Mouse (Mus musculus) hindbrain, embryonic 12.5 days (tissue): Measurements from ENCODE around the gene Hadh. TPM values are rescaled to one million over a fixed set of nuclear protein-coding genes. Genes with fewer than 3 reads are reported as not detected.
A peak's percentile ranks its signal among the peaks of the same experiment; 100 is the strongest.

ENCODE experiments used
- ATAC-seq: fragments of 200-750 bp; cut with Nextera tagmentation; 2 replicates; pipeline ENCODE4 v1.8.0; 2017; ENCODE audit warnings: moderate TSS enrichment; ENCODE audit not compliant: low FRiP score
- H3K27ac ChIP-seq: fragments of 300-500 bp; sonication (generic); 2 replicates; pipeline ENCODE4 v1.5.1; 2016; ENCODE audit warnings: mild to moderate bottlenecking
- H3K27me3 ChIP-seq: fragments of 300-500 bp; sonication (generic); 2 replicates; pipeline ENCODE4 v1.6.1; 2016; ENCODE audit warnings: mild to moderate bottlenecking
- H3K36me3 ChIP-seq: fragments of 300-500 bp; sonication (generic); 2 replicates; pipeline ENCODE4 v1.6.1; 2016; ENCODE audit warnings: mild to moderate bottlenecking
- H3K4me1 ChIP-seq: fragments of 300-500 bp; sonication (generic); 2 replicates; pipeline ENCODE4 v1.6.1; 2016
- H3K4me2 ChIP-seq: fragments of 300-500 bp; sonication (generic); replicated peaks from 2 replicates; pipeline ENCODE4 v1.6.1; 2016; ENCODE audit warnings: mild to moderate bottlenecking
- H3K4me3 ChIP-seq: fragments of 300-500 bp; sonication (generic); 2 replicates; pipeline ENCODE4 v1.5.1; 2016; ENCODE audit warnings: mild to moderate bottlenecking
- H3K9ac ChIP-seq: fragments of 300-500 bp; sonication (generic); 2 replicates; pipeline ENCODE4 v1.6.1; 2016; ENCODE audit warnings: mild to moderate bottlenecking, moderate library complexity
- H3K9me3 ChIP-seq: fragments of 300-500 bp; sonication (generic); replicated peaks from 2 replicates; pipeline ENCODE4 v1.6.1; 2016; ENCODE audit warnings: mild to moderate bottlenecking
- WGBS: fragments of 180-500 bp; shearing (Covaris S2); methylation state at CpG from one replicate; pipeline ENCODE4 v1.1.7; 2016; 5-methylcytosine and 5-hydroxymethylcytosine counted together
- polyA plus RNA-seq: library from polyadenylated mRNA; unstranded; fragments of >200 nt; fragmentation: Nextera tagmentation; extraction: Ambion mirVana; gene quantifications from 2 replicates; pipeline ENCODE4 v1.2.1, GENCODE M21; 2016

The Hadh gene
- polyA plus RNA-seq, 1 experiment from 2014 or later: 56.9 TPM

DNA sequence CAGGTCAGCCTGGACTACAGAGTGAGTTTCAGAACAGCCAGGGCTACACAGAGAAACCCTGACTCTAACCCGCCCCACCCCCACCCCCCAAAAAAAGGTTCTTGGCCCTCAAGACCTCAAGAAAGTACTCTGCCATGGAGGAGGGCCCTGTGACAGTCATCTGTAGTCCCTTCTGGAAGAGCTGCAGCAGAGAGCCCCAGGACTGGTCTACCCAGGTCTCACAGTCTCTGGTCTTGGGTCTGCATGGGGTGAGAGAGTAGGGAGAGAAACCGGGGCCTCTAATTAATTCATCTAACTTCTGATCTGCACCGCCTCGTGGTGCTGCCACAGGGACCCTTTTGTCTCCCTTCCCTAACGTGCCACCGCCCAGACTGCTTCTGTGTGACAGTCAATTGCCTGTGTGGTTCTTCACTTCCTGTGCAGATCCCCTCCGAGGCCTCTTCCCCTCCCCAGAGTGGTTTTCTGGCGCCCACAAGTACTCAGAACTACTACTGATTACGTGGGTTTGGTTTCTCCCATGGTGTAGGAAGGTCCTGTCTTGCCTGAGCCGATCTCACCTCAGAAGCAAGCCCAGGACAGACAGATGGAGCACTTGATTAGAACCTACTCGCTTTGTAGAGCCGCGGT is 63.5 kb downstream of the Hadh start:
- Histone ChIP-seq H3K9me3 (no peaks in the 10 kb centered on the region), H3K4me2 (no peak overlapping the region), H3K4me1 (0 out of 2 replicates have a peak, but pooled peaks cover 5% of the 10 kb centered on the region), H3K4me3 (no peak overlapping the region), H3K27ac (no peak overlapping the region), H3K27me3 (no peaks in the 10 kb centered on the region), H3K9ac (no peak overlapping the region), H3K36me3 (no peaks in the 10 kb centered on the region)
- 57% methylated on average over 13 of the region's 13 CpGs for WGBS
- ATAC-seq: peak; percentile 32; the same call in 1 of the 2 replicates

- Histone ChIP-seq H3K4me2 (no peak overlapping the region), H3K4me1 (0 out of 2 replicates have a peak, but pooled peaks cover 5% of the 10 kb centered on the region), H3K4me3 (no peak overlapping the region), H3K9me3 (no peaks in the 10 kb centered on the region), H3K9ac (no peak overlapping the region), H3K27me3 (no peaks in the 10 kb centered on the region), H3K27ac (no peak overlapping the region), H3K36me3 (no peaks in the 10 kb centered on the region)
- ATAC-seq: no peak
- 85% methylated on average over 5 of the region's 5 CpGs for WGBS
These were observed 64.1 kb downstream of the Hadh start for GRCm38 (mm10) chr3:131207846-131208245.

DNA sequence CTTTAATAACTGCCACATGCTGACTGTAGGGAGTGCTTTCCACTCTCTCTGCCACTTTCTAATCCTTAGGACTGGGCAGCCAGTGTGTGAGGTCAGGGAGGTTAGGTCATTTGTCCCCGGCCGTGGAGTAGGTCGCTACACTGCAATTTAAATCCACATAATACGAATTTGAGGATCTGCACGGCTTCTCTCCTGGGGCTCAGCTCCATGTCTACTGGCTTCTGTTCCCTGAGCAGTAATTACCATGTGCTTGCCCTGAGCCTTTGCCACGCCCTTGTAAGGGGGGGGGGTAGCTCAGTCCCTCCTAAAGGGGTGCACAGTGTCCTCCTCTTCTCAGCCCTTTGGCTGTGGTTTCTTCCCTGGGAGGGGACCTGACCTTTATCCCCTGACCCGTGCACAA is 69.6 kb downstream of the Hadh start:
- H3K9me3 ChIP-seq: no peaks in the 10 kb centered on the region
- H3K9ac ChIP-seq: no peak overlapping the region
- H3K27me3 ChIP-seq: no peaks in the 10 kb centered on the region
- H3K36me3 ChIP-seq: no peaks in the 10 kb centered on the region
- no peak for ATAC-seq
- no peak overlapping the region for H3K4me3 ChIP-seq
- H3K4me2 ChIP-seq: no peak overlapping the region
- H3K27ac ChIP-seq: no peak overlapping the region
- peaks cover 6% of the 10 kb centered on the region for H3K4me1 ChIP-seq
- 35% methylated on average over 7 of the region's 7 CpGs for WGBS

DNA sequence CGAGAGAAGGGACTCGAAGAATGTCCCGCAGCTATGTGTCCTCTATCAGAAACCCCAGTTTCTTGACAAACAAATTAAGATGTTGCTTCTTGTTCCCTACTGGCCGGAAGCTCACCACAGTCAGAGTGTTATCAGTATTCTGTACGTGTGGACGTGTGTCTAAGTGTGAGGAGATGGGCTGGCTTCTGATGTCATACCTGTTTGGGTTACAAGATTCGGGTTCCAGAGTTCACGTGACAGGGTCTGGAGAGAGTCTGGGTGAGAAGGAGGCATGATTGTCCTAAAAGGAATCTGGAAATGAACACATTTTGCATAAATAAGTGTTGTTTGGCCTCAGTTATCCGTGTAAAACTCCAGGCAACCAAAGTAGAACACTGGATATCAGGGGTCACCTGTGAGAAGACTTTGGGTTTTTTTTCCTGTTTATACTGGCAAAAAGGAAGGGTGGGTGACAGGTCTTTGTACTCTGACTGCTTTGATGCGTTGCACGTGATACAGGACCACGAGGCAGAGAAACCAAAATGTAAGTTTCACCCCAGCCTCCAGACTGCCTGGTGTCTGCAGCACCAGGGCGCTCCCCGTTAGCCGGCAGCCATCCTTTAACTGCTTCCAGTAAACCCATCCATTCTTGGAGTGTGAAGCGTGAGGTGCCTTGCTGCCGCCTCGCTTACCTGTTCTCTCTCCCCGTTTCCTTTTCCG is 72.2 kb downstream of the Hadh start:
- Histone ChIP-seq H3K4me1 (peaks cover 10% of the 10 kb centered on the region), H3K4me2 (no peak overlapping the region), H3K36me3 (no peaks in the 10 kb centered on the region), H3K9ac (no peak overlapping the region), H3K27ac (no peak overlapping the region), H3K4me3 (no peak overlapping the region), H3K9me3 (no peaks in the 10 kb centered on the region), H3K27me3 (no peaks in the 10 kb centered on the region)
- no peak for ATAC-seq
- 81% methylated on average over 20 of the region's 20 CpGs for WGBS

GRCm38 (mm10) chr3:131198991-131199390 is 72.9 kb downstream of the Hadh start:
- Histone ChIP-seq H3K4me1 (peaks cover 10% of the 10 kb centered on the region), H3K4me2 (no peak overlapping the region), H3K9me3 (no peaks in the 10 kb centered on the region), H3K36me3 (no peaks in the 10 kb centered on the region), H3K27ac (no peak overlapping the region), H3K9ac (no peak overlapping the region), H3K4me3 (no peak overlapping the region), H3K27me3 (no peaks in the 10 kb centered on the region)
- ATAC-seq: no peak
- 75% methylated on average over 3 of the region's 3 CpGs for WGBS

GRCm38 (mm10) chr3:131196507-131197019 is 75.3 kb downstream of the Hadh start:
- Histone ChIP-seq H3K4me3 (no peak overlapping the region), H3K9me3 (no peaks in the 10 kb centered on the region), H3K4me1 (peaks cover 4% of the 10 kb centered on the region; the same call in 1 of the 2 replicates), H3K9ac (no peak overlapping the region), H3K27me3 (no peaks in the 10 kb centered on the region), H3K36me3 (no peaks in the 10 kb centered on the region), H3K4me2 (no peak overlapping the region), H3K27ac (no peak overlapping the region)
- no peak for ATAC-seq
- 72% methylated on average over 8 of the region's 8 CpGs for WGBS

DNA sequence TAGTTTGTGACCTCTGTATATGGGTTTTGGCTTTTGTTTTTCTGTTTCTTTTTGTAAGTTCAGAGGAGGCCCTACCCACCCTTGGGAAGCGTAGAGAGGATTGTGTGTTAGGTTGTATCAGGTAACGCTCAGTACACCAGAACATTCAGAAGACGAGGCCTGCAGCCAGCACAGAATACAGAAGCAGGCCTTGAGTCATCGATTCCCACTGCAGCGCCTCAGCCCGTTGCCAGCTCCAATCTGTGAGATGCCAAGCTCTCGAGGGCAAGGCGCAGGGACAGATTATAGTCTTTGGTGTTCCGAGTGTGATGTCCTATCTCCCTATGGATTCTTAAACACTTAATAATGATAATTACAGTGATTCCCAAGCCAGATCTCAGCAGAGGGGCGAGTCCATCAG is 75.9 kb downstream of the Hadh start:
- Histone ChIP-seq H3K4me3 (no peak overlapping the region), H3K27ac (no peak overlapping the region), H3K4me2 (no peak overlapping the region), H3K4me1 (peaks cover 4% of the 10 kb centered on the region; the same call in 1 of the 2 replicates), H3K9me3 (no peaks in the 10 kb centered on the region), H3K27me3 (no peaks in the 10 kb centered on the region), H3K9ac (no peak overlapping the region), H3K36me3 (no peaks in the 10 kb centered on the region)
- ATAC-seq: no peak
- WGBS: 61% methylated on average over 10 of the region's 10 CpGs

DNA sequence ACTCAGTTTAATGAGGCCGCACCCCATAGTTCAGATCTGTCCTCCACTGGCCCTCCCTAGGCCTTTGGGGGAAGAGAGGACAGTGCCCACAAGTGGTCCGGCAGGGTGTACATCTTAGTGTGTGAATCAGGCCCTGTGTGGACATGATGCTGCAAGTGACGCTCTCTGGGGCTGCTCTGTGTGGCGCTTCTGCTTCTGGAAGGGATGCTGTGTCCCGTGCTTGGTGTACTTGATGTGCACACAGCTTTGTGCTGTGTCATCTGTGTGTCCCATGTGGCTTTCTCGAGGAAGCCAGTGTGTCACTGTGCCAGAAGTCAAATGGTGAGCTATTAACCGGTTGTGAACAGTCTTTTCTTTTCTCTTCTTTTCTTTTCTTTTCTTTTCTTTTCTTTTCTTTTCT is 80.4 kb downstream of the Hadh start:
- WGBS: 77% methylated on average over 7 of the region's 7 CpGs
- Histone ChIP-seq H3K9ac (no peak overlapping the region), H3K4me2 (no peak overlapping the region), H3K36me3 (no peaks in the 10 kb centered on the region), H3K27ac (no peak overlapping the region), H3K4me3 (no peak overlapping the region), H3K9me3 (no peaks in the 10 kb centered on the region), H3K27me3 (no peaks in the 10 kb centered on the region), H3K4me1 (peaks cover 4% of the 10 kb centered on the region; the same call in 1 of the 2 replicates)
- ATAC-seq: no peak; the same call in 1 of the 2 replicates

DNA sequence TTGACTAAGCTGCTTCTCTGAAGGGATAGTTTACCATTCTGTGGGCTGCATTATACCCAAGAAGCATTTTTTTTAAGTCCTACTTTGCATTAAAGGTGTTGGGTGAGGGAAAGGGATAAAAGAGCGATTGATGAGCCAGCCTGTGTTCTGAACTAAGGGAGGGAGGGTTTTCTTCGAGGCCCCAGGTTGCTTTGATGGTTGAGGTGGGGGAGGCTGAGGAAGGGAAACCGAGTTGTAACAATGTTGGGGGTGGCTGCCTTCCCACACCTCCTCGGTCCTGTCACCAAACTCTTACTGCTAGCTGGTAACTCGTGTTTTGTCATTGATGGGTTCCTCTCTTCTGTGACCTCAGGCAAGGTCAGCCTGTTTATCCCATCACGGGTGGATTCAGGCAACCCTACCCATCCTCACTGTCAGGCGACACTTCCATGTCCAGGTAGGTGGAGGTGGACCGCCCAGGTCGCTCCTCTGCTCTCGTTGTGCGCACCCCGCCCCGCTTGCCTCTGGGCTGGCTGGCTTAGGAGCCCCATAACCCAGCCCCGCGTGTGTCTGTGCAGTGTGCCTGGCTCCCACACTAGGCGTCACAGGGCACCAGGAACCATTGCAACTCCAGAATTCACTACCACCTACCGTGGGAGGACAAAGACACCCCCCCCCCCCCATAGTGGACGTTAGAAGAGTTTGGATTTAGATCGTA is 81.1 kb downstream of the Hadh start:
- no peaks in the 10 kb centered on the region for H3K9me3 ChIP-seq
- 85% methylated on average over 19 of the region's 19 CpGs for WGBS
- H3K27me3 ChIP-seq: no peaks in the 10 kb centered on the region
- H3K4me2 ChIP-seq: no peak overlapping the region
- H3K4me1 ChIP-seq: no peaks in the 10 kb centered on the region; the same call in 1 of the 2 replicates
- no peak overlapping the region for H3K9ac ChIP-seq
- no peaks in the 10 kb centered on the region for H3K36me3 ChIP-seq
- ATAC-seq: no peak
- no peak overlapping the region for H3K4me3 ChIP-seq
- H3K27ac ChIP-seq: no peak overlapping the region

- H3K4me2 ChIP-seq: no peak overlapping the region
- no peaks in the 10 kb centered on the region for H3K36me3 ChIP-seq
- no peak overlapping the region for H3K27ac ChIP-seq
- H3K4me3 ChIP-seq: no peak overlapping the region
- no peaks in the 10 kb centered on the region for H3K9me3 ChIP-seq
- no peak overlapping the region for H3K9ac ChIP-seq
- ATAC-seq: 0 out of 2 replicates have a peak, but pooled peaks have one; percentile 22
- WGBS: 64% methylated on average over 11 of the region's 11 CpGs
- H3K27me3 ChIP-seq: no peaks in the 10 kb centered on the region
- H3K4me1 ChIP-seq: no peaks in the 10 kb centered on the region
These were observed 81.7 kb downstream of the Hadh start for GRCm38 (mm10) chr3:131190239-131190638.

GRCm38 (mm10) chr3:131186193-131186592 is 85.7 kb downstream of the Hadh start:
- Histone ChIP-seq H3K9ac (no peak overlapping the region), H3K36me3 (no peaks in the 10 kb centered on the region), H3K27ac (no peak overlapping the region), H3K4me1 (no peaks in the 10 kb centered on the region), H3K4me3 (no peak overlapping the region), H3K27me3 (no peaks in the 10 kb centered on the region), H3K4me2 (no peak overlapping the region), H3K9me3 (no peaks in the 10 kb centered on the region)
- no peak for ATAC-seq
- WGBS: 70% methylated on average over 5 of the region's 5 CpGs
